Mouse (Mus musculus) thymus, postnatal 25 days (tissue): ENCODE results near the gene Mecom.
"Not testable (repeated sequence)": the region's sequence is repeated elsewhere in the genome, so short reads cannot be mapped to it uniquely, and the experiment has no call there.

ENCODE experiments used
- DNase-seq: peaks from one replicate; pipeline ENCODE4 v3.0.0; 2022

Gene Mecom

GRCm38 (mm10) chr3:30243776-30244275 lies 304.0 kb downstream of the Mecom start:
- no peak for DNase-seq

GRCm38 (mm10) chr3:30239416-30239815 lies 308.4 kb downstream of the Mecom start:
- DNase-seq: no peak

DNA sequence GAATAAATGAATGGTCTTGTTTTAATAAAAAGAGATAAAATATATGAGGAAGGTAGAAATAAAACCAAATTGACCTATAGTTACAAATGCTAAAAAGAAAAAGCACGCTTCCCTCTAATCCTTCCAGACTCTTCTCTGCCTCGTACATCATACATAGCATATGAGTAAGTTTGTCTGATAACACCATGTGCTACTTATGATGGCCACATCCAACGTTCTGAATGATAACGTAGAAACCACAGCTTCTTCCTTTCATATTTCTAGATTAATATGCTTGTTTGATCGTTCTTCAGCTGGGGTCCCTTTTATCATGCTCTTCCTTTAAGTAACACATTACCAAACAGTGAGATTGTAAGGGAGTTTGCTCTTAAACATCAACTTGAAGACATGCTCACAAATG lies 310.3 kb downstream of the Mecom start:
- DNase-seq: no peak

DNA sequence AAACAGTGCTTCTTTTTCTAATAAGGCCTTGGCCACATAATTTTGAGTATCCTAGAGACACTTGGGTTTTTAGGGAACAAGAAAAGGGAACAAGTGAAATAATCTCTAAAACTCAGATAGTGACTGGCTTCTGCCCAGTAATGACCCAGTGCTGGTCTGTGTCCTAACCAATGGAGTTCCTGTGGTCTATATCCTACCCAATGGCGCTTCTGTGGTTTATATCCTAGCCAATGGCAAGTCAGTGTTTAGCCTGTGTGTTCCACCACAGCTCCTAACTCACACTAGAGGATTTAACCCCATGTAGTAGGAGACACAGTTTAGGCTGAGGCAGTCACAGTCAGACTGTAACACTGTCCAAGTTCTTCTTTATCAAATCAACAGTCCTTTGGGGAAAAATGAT lies 313.8 kb downstream of the Mecom start:
- DNase-seq: no peak

GRCm38 (mm10) chr3:30227964-30228670 lies 319.7 kb downstream of the Mecom start:
- no peak for DNase-seq

- DNase-seq: no peak
Observed at GRCm38 (mm10) chr3:30226928-30227370, 320.9 kb downstream of the Mecom start.

GRCm38 (mm10) chr3:30225200-30225599 lies 322.6 kb downstream of the Mecom start:
- DNase-seq: not testable (repeated sequence)

- DNase-seq: no peak
Observed at GRCm38 (mm10) chr3:30220701-30221412, 327.0 kb downstream of the Mecom start.

- DNase-seq: no peak
Observed at GRCm38 (mm10) chr3:30219891-30220290, 327.9 kb downstream of the Mecom start.

DNA sequence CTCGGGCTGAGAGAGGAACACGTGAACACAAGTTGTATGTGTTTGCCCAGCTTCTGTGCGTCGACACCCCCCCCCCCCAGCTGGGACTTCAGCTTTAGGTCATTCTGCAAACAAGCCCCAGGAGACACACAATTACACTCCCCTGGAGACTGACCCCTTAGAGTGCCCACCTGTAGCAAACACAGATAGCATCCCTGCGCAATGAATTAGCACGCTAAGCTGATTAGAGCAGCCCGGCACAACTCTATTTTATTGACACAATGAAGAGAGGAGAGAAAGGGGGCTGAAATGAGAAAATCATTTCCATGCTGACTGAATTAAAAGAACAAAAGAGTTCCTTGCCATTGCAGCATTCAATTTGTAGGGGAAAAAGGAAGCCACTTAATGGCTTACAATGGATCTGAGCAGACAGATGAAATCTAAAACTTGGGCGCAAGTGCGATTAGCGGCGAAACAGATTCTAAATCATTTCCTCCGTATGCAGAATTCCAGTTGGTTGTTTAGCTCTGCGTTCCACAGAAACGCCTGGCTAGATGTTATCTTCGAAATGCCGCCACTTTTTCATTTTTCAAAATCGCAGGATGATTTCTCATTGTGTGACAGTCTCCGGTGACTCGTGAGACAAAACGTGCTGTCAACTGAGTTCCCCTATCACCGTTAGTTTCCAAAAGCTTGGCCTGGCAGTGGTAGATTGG lies 328.5 kb downstream of the Mecom start:
- no peak for DNase-seq

DNA sequence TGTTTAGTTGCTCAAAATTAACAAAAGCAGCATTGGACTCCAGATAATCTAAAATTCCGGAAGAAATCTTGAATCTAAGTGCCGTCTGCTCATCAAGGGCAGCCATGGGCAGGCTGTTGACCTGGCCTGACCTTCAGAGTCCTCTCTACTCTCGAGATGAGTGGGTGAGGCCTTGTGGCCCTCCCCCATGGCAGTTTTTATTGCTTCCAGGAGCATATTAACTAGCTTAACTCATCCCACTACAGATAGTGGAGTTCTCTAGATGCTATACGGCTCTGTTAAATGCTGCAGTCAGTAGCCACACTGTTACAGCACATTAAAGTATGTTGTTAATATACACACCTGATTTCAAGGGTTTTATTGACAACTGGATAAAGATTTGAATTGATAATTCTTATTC lies 333.2 kb downstream of the Mecom start:
- DNase-seq: no peak

GRCm38 (mm10) chr3:30213540-30214170 lies 334.2 kb downstream of the Mecom start:
- no peak for DNase-seq

GRCm38 (mm10) chr3:30212802-30213201 lies 335.0 kb downstream of the Mecom start:
- DNase-seq: no peak

- no peak for DNase-seq
Observed at GRCm38 (mm10) chr3:30209131-30209530, 338.7 kb downstream of the Mecom start.

DNA sequence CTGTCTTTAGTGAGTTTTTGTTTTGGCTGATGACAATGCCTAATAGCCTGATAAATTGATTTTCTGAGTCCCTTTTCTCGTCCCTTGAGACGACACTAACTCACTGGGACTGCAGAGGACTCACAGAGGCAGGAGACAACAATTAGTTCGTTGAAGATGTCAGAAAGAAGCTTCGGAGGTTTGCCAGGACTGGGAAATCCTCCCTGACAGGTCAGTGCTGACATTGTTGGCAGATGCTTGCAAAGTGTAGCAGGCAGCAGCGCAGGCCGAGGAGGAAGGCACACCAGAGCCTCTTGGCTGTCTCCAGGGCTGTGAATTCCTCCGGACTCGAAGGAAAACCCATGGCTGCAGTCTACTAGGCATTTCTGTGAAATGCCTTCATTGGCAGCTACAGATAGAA lies 339.9 kb downstream of the Mecom start:
- DNase-seq: no peak

- DNase-seq: no peak
Observed at GRCm38 (mm10) chr3:30207431-30207830, 340.4 kb downstream of the Mecom start.

GRCm38 (mm10) chr3:30206123-30206522 lies 341.7 kb downstream of the Mecom start:
- no peak for DNase-seq

DNA sequence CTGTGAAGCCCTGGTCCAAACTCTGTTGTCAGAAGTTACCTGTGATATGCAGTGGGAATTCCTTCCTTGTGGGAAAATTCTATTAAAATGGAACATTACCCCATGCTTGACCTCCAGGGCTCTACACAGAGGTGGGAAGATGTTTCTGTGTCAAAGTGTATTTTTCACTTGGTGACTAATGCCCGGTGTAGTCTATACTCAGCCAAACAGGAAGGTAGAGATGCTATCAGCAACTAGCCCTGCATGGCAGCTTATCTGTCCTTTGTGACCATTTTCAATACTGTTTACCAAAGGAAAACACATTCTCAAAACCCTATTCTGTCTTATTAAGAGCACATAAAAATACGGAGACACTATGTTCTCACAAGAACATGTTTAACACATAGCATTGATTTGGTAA lies 344.0 kb downstream of the Mecom start:
- no peak for DNase-seq

DNA sequence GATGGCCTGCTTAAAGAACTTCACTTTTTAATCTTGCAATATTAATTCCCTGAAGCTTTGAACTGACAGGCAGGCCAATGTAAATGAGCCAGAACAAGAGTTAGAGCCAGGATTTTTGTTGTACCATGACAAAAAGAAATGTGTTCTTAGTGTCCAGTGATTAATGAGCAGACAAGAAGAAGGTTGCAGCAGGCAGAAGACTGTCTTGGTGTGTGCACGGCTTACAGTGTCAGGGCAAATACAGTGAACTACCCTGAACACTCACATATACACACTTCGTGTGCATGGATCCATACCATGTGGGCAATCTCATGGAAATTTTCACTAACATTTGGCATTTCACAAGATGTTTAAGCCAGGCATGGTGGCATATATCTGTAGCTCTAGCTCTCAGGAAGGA lies 349.0 kb downstream of the Mecom start:
- DNase-seq: no peak

DNA sequence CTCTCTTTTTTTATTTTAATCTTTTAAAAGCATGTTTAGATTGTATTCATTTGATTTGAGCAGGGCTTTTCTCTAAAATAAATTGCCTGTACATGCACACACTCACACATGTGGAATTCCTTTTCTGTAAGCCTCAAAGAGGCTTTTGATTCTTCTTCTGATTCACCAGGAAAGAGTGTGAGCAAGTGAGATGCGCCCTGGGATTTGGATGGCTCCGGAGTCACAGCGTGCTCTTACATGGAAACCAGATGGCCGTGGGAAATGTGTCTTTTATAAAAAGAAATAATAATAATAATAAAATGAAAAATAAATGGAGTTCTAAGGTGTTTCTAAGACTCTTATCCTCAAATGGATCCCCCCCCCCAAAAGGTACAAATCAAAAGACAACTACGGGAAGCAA lies 349.6 kb downstream of the Mecom start:
- no peak for DNase-seq

- DNase-seq: no peak
Observed at GRCm38 (mm10) chr3:30195186-30195585, 352.6 kb downstream of the Mecom start.

GRCm38 (mm10) chr3:30192294-30193007 lies 355.4 kb downstream of the Mecom start:
- DNase-seq: no peak

DNA sequence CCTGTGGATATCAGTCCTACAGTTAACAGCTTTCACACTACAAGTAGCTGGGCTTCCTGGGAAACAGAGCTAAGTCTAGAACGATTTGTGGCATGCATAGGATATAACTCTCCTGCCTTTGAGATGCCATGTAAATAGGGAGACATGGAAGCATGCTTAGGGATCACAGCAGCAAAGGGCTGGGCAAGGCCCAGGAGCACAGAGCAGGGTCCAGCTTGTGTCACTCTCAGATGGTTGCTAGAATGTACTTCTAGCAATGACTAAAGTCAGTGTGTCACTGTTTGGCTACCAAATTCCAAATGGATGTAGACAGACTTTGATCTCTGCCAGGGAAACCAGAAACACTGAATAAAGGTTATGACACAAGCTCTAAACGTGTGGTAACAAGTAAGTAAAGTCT lies 358.5 kb downstream of the Mecom start:
- DNase-seq: no peak
